Mouse (Mus musculus) embryo, embryonic 10 days (tissue): ENCODE measurements at regions not wholly inside any gene's neighbourhood (a gene's known extent, or its start where the extent isn't known, plus 50 kb on each side); places are given as distances from the start of the nearest gene placed in this dataset.
"Not testable (repeated sequence)": the region's sequence is repeated elsewhere in the genome, so short reads cannot be mapped to it uniquely, and the experiment has no call there.

Experiments used
- DNase-seq: peaks from one replicate; pipeline ENCODE4 v3.0.0-alpha.2; 2015; ENCODE audit warnings: low spot score

DNA sequence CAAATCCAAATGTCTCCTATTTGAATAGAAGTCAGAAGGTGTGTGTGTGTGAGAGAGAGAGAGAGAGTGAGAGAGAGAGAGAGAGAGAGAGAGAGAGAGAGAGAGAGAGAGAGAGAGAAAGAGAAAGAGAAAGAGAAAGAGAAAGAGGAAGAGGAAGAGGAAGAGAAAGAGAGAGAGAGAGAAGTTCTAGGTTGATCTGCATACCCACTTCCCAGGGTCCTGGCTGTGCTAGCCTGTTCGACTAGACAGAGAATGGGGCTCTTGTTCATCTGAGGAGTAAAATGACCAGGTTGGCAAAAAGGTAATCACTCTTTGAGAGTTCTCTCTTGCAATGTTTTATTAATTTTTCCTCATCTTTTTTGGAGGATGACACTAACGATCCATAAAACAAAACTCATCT lies 257.5 kb upstream of the Pik3r1 start:
- DNase-seq: not testable (repeated sequence)

- DNase-seq: no peak
These were observed 263.4 kb upstream of the Pik3r1 start for GRCm38 (mm10) chr13:102031416-102031815.

- no peak for DNase-seq
These were observed 266.5 kb upstream of the Pik3r1 start for GRCm38 (mm10) chr13:102034484-102034883.

GRCm38 (mm10) chr13:102036001-102036400 lies 268.0 kb upstream of the Pik3r1 start:
- DNase-seq: no peak

DNA sequence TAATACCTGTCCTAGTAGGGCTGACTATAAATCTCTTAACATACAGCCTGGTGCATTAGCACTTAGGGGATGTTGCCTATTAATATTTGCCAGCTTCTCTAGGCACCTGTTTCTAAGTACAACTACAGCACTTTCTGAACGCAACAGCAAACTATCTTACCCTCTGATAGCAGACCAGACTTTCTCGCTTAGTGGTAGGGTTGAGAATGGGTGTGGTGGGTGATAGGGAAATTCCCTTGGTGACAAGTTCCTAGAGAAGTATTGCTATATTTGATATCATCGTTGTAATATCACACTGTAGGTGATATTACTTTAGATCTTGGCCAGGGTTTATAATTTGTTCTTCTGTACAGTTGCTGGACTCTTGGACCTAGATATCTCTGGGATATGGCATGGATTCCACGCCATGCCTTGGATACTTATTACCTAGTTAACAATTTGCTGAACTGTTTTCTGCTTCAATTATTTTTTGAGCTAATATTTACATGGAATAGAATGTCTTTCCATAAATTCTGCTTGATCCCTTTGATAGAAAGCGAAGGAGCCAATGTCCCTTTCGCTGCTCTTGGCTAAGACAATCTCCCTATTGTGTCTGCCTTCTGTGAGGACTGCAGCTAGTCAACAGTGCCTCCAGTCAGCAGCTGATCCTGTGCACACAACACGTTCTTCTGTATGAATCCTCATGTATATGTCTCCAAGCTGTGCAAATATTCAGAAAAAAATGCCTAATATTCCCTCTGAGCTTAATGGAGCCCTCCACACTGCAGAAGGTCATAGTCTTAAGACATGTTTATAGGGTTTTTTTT lies 269.0 kb upstream of the Pik3r1 start:
- no peak for DNase-seq

- no peak for DNase-seq
These were observed 292.2 kb upstream of the Pik3r1 start for GRCm38 (mm10) chr13:102060213-102060612.

- DNase-seq: no peak
These were observed 296.7 kb upstream of the Pik3r1 start for GRCm38 (mm10) chr13:102064590-102065273.

GRCm38 (mm10) chr13:102065274-102065640 lies 297.2 kb upstream of the Pik3r1 start:
- no peak for DNase-seq

- DNase-seq: no peak
These were observed 297.8 kb upstream of the Pik3r1 start for GRCm38 (mm10) chr13:102065796-102066195.

GRCm38 (mm10) chr13:102070740-102071139 lies 302.7 kb upstream of the Pik3r1 start:
- no peak for DNase-seq

GRCm38 (mm10) chr13:102072366-102072765 lies 304.3 kb upstream of the Pik3r1 start:
- no peak for DNase-seq

- DNase-seq: no peak
These were observed 319.7 kb upstream of the Pik3r1 start for GRCm38 (mm10) chr13:102087766-102088165.

- DNase-seq: no peak
These were observed 321.5 kb upstream of the Pik3r1 start for GRCm38 (mm10) chr13:102089551-102089950.

DNA sequence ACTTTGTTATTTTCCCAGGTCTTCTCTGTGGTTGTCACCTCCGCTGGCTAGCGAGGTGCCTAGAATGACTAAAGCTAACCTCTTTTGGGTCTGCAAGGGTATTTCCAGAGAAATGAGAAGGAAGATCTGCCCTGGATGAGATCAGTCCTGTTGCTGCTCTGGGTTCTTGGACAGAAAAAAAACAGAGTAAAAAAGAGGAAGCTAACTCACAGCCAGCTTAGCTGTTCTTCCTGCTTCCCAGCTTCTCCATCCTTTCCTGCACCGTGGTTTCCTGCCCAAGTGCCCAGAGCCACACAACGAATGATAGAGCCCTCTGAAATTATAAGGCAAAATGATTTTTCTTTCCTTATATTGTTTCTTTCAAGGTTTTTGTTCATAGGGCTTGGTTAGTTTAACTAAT lies 326.2 kb upstream of the Pik3r1 start:
- DNase-seq: no peak

DNA sequence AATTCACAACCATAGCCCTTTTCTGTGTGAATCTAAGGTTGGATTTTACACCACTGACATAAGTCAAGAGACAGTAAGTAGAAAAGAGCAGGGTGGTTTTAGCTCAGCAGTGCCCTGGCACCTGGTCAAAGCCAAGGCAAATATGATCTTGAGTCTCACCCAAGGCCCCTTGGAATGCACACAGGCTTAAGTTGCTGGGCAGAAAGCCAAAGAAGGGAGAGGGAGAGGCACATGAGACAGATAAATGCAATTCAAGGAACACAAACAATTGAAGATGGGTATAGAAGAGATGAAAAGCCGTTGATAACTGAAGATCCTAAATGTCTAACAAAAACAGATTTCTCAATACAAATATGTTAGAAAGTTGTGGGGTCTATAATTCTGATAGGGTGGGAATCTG lies 335.1 kb upstream of the Pik3r1 start:
- no peak for DNase-seq

- no peak for DNase-seq
These were observed 338.2 kb upstream of the Pik3r1 start for GRCm38 (mm10) chr13:102106188-102106587.

DNA sequence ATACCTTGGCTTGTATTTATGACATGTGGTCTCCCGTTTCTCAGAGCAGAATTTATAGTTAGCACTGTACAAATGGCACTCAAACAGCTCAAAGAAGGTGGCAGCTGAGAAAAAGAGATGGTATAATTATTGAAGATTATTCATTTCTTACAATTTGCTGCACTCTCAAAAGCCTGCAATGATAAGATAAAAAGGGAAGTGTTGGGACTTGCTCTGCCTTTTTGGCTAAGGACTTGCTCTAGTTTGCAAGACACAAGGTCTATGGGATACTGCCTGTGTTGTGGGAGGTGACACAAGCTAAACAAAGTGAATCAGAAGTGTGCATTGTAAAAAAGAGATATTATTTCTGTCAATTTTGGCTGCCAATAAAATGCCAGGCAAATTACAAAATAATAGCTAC lies 340.2 kb upstream of the Pik3r1 start:
- no peak for DNase-seq

DNA sequence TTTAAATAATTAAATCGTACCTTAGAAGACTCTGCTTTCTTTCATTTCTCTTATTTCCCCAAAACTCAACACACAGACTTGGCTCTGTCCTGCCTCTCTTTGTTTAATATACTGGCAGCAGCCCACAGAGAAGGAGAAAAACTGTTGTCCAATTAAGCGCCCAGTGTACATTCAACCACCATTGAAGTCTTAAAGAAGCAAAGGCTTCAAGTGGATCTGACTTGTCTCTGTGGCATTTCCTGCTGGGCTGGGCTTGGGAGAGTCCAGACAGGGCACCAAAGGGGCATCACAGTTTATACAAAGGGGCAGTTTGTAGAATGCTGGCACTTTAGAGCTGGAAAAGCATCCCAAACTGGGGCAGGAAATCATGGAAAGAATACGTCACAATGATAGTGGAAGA lies 340.9 kb upstream of the Pik3r1 start:
- DNase-seq: no peak

GRCm38 (mm10) chr13:102113941-102114340 lies 345.9 kb upstream of the Pik3r1 start:
- DNase-seq: no peak

DNA sequence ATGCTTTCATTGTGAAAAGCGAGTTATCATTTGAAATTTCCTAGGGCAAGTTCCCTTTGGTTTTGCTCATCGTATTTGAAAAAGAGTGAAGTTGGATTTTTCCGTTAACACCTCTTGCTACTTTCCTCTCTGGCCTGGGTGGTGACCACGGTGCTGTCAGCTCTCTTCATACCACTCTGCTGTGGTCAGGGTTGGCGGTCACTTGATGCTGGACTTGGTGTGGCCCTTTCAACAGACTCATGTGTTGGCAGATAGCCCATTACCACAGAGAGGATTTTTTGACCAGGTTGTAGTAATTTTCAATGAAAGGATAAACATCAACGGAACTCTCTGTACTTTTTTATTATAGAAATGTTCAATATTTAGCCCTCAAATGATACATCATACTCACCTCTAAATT lies 354.3 kb upstream of the Pik3r1 start:
- no peak for DNase-seq

- no peak for DNase-seq
These were observed 360.0 kb upstream of the Pik3r1 start for GRCm38 (mm10) chr13:102127933-102128430.

DNA sequence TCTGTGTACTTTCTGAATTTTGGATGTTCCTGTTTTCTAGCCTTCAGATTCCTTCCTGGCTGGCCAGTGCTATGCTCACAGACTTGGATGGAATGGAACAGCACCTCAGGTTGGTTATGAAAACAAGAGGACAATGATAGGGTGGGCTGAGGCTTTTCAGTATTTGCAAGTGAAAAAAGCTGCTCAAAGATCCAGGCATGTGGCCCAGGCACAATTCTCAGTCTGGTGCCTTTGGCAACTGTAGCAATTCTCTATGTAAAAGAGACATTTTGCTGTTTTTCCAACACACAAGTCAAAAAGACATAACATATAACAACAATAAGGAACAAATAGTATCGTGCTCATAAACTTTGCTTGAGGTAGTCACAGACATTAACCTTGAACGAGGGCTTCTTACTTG lies 363.4 kb upstream of the Pik3r1 start:
- DNase-seq: no peak

DNA sequence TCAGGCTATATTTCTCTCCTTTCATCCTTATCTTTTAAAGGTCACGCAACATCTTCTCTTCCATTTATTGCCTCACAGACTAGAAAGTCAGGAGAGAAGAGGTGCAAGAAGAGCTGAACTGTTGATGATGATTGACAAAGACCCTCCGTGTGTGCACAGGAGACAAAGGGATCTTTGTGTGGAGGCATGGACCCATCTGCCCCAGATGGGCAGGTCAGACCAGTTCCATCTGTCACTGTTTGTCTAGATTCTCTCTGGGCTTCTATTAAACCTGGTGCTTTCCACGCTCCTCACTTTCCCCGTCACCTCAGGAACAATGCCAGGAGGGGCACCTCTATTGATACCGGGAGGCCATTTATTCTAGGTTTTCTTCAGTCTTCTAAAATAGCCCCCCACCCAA lies 364.1 kb upstream of the Pik3r1 start:
- peak; percentile 62 for DNase-seq

DNA sequence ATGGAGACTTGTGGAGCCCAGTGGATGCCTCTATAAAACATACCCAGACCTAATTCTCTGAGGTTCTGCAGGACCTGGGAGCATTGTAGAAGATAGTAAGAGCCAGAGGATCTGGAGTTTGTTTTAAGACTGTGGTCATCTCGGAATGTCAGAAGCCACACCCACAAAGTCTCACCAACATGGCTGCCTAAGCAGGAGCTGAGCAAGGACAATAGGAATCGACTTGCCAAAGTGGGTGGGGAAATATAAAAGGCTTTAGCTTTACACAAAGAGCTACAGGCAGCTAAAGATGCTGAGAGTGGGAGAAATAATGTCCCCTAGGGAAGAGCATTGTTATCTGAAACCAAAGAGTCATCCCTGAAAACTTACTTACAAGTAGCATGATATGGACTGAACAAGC lies 364.7 kb upstream of the Pik3r1 start:
- no peak for DNase-seq
